Mouse (Mus musculus) liver, embryonic 12.5 days (tissue): Measurements from ENCODE around the gene Ccdc110. TPM values are rescaled to one million over a fixed set of nuclear protein-coding genes. Genes with fewer than 3 reads are reported as not detected.
A peak's percentile ranks its signal among the peaks of the same experiment; 100 is the strongest.

Experiments
- ATAC-seq: fragments of 200-750 bp; cut with Nextera tagmentation; 2 replicates; pipeline ENCODE4 v1.8.0; 2017; ENCODE audit warnings: moderate number of reproducible peaks, mild to moderate bottlenecking, moderate library complexity
- H3K27ac ChIP-seq: fragments of 300-500 bp; sonication (generic); 2 replicates; pipeline ENCODE4 v1.5.1; 2016; ENCODE audit warnings: mild to moderate bottlenecking
- H3K27me3 ChIP-seq: fragments of 300-500 bp; sonication (generic); replicated peaks from 2 replicates; pipeline ENCODE4 v1.6.1; 2016; ENCODE audit warnings: mild to moderate bottlenecking, moderate library complexity
- H3K36me3 ChIP-seq: fragments of 300-500 bp; sonication (generic); 2 replicates; pipeline ENCODE4 v1.6.1; 2016; ENCODE audit warnings: mild to moderate bottlenecking, moderate library complexity
- H3K4me1 ChIP-seq: fragments of 300-500 bp; sonication (generic); 2 replicates; pipeline ENCODE4 v1.6.1; 2016
- H3K4me2 ChIP-seq: fragments of 300-500 bp; sonication (generic); 2 replicates; pipeline ENCODE4 v1.6.1; 2016; ENCODE audit warnings: mild to moderate bottlenecking, moderate library complexity
- H3K4me3 ChIP-seq: fragments of 300-500 bp; sonication (generic); 2 replicates; pipeline ENCODE4 v1.5.1; 2016; ENCODE audit warnings: mild to moderate bottlenecking, moderate library complexity
- H3K9ac ChIP-seq: fragments of 300-500 bp; sonication (generic); 2 replicates; pipeline ENCODE4 v1.6.1; 2016; ENCODE audit warnings: mild to moderate bottlenecking, moderate library complexity
- H3K9me3 ChIP-seq: fragments of 300-500 bp; sonication (generic); replicated peaks from 2 replicates; pipeline ENCODE4 v1.6.1; 2016; ENCODE audit warnings: mild to moderate bottlenecking, moderate library complexity
- WGBS: fragments of 180-500 bp; shearing (Covaris S2); methylation state at CpG from one replicate; pipeline ENCODE4 v1.1.7; 2016; ENCODE audit not compliant: insufficient replicate concordance; 5-methylcytosine and 5-hydroxymethylcytosine counted together
- polyA plus RNA-seq: library from polyadenylated mRNA; unstranded; fragments of >200 nt; fragmentation: Nextera tagmentation; extraction: Ambion mirVana; gene quantifications from 2 replicates; pipeline ENCODE4 v1.2.1, GENCODE M21; 2016

Gene Ccdc110
- polyA plus RNA-seq, 1 experiment from 2014 or later: not detected

GRCm38 (mm10) chr8:45917040-45917679, 17.3 kb upstream of the Ccdc110 start:
- Histone ChIP-seq H3K36me3 (no peaks in the 10 kb centered on the region), H3K27me3 (no peaks in the 10 kb centered on the region), H3K4me1 (no peaks in the 10 kb centered on the region), H3K27ac (no peak overlapping the region), H3K9ac (no peak overlapping the region), H3K4me3 (no peak overlapping the region), H3K4me2 (no peak overlapping the region), H3K9me3 (no peaks in the 10 kb centered on the region)
- 75% methylated on average over 20 of the region's 20 CpGs for WGBS
- no peak for ATAC-seq

GRCm38 (mm10) chr8:45918891-45919290, 15.5 kb upstream of the Ccdc110 start:
- Histone ChIP-seq H3K27me3 (no peaks in the 10 kb centered on the region), H3K36me3 (no peaks in the 10 kb centered on the region), H3K4me3 (no peak overlapping the region), H3K9me3 (no peaks in the 10 kb centered on the region), H3K27ac (no peak overlapping the region), H3K4me1 (no peaks in the 10 kb centered on the region), H3K4me2 (no peak overlapping the region), H3K9ac (no peak overlapping the region)
- 68% methylated on average over 15 of the region's 15 CpGs for WGBS
- no peak for ATAC-seq

GRCm38 (mm10) chr8:45920392-45920791, 14.0 kb upstream of the Ccdc110 start:
- no peaks in the 10 kb centered on the region for H3K9me3 ChIP-seq
- H3K4me1 ChIP-seq: no peaks in the 10 kb centered on the region
- H3K36me3 ChIP-seq: no peaks in the 10 kb centered on the region
- no peak overlapping the region for H3K4me2 ChIP-seq
- H3K27me3 ChIP-seq: no peaks in the 10 kb centered on the region
- H3K4me3 ChIP-seq: no peak overlapping the region
- 76% methylated on average over 7 of the region's 7 CpGs for WGBS
- no peak for ATAC-seq
- no peak overlapping the region for H3K27ac ChIP-seq
- no peak overlapping the region for H3K9ac ChIP-seq

- Histone ChIP-seq H3K27me3 (no peaks in the 10 kb centered on the region), H3K27ac (no peak overlapping the region)
- WGBS: 80% methylated on average over 7 of the region's 7 CpGs
These were observed 12.3 kb upstream of the Ccdc110 start for GRCm38 (mm10) chr8:45922116-45922515.

GRCm38 (mm10) chr8:45936986-45937385, 2.6 kb downstream of the Ccdc110 start:
- Histone ChIP-seq H3K27ac (no peak overlapping the region), H3K36me3 (no peaks in the 10 kb centered on the region), H3K9ac (no peak overlapping the region), H3K9me3 (no peaks in the 10 kb centered on the region), H3K4me1 (no peaks in the 10 kb centered on the region), H3K4me2 (no peak overlapping the region), H3K27me3 (0 out of 2 replicates have a peak, but pooled peaks cover 4% of the 10 kb centered on the region), H3K4me3 (no peak overlapping the region)
- WGBS: 66% methylated on average over 9 of the region's 9 CpGs
- ATAC-seq: no peak

More at GRCm38 (mm10) chr8:45922116-45922515, 12.3 kb upstream of the Ccdc110 start:
- Histone ChIP-seq H3K9me3 (no peaks in the 10 kb centered on the region), H3K36me3 (no peaks in the 10 kb centered on the region), H3K4me2 (no peak overlapping the region), H3K4me1 (no peaks in the 10 kb centered on the region), H3K4me3 (no peak overlapping the region), H3K9ac (no peak overlapping the region)
- ATAC-seq: no peak

GRCm38 (mm10) chr8:45946283-45946682, 11.9 kb downstream of the Ccdc110 start:
- Histone ChIP-seq H3K4me3 (no peak overlapping the region), H3K9me3 (no peaks in the 10 kb centered on the region), H3K9ac (no peak overlapping the region), H3K27me3 (no peaks in the 10 kb centered on the region), H3K27ac (no peak overlapping the region), H3K4me1 (no peaks in the 10 kb centered on the region), H3K36me3 (no peaks in the 10 kb centered on the region), H3K4me2 (no peak overlapping the region)
- 73% methylated on average over 4 of the region's 4 CpGs for WGBS
- ATAC-seq: no peak

GRCm38 (mm10) chr8:45950622-45951021, 16.2 kb downstream of the Ccdc110 start:
- no peaks in the 10 kb centered on the region for H3K4me1 ChIP-seq
- no peak overlapping the region for H3K4me2 ChIP-seq
- 46% methylated on average over 2 of the region's 2 CpGs for WGBS
- ATAC-seq: no peak
- H3K27me3 ChIP-seq: no peaks in the 10 kb centered on the region
- H3K36me3 ChIP-seq: no peaks in the 10 kb centered on the region
- H3K27ac ChIP-seq: no peak overlapping the region
- H3K4me3 ChIP-seq: no peak overlapping the region
- no peak overlapping the region for H3K9ac ChIP-seq
- H3K9me3 ChIP-seq: no peaks in the 10 kb centered on the region

- Histone ChIP-seq H3K4me2 (no peak overlapping the region), H3K4me1 (peaks cover 10% of the 10 kb centered on the region), H3K9me3 (peaks cover 5% of the 10 kb centered on the region; the same call in 1 of the 2 replicates), H3K36me3 (peaks cover 6% of the 10 kb centered on the region), H3K9ac (no peak overlapping the region), H3K4me3 (no peak overlapping the region), H3K27me3 (no peaks in the 10 kb centered on the region), H3K27ac (no peak overlapping the region)
- 87% methylated on average over 12 of the region's 12 CpGs for WGBS
- no peak for ATAC-seq
These were observed 36.5 kb downstream of the Ccdc110 start for GRCm38 (mm10) chr8:45970894-45971293.

- Histone ChIP-seq H3K4me3 (no peak overlapping the region), H3K9me3 (peaks cover 5% of the 10 kb centered on the region; the same call in 1 of the 2 replicates), H3K36me3 (peaks cover 24% of the 10 kb centered on the region), H3K27ac (0 out of 2 replicates have a peak overlapping the region, but pooled peaks have one; percentile 61), H3K4me1 (peaks cover 17% of the 10 kb centered on the region), H3K9ac (peak overlapping the region; percentile 70; the same call in 1 of the 2 replicates), H3K4me2 (peak overlapping the region; percentile 74), H3K27me3 (no peaks in the 10 kb centered on the region)
- 67% methylated on average over 8 of the region's 8 CpGs for WGBS
- ATAC-seq: no peak
These were observed 39.6 kb downstream of the Ccdc110 start for GRCm38 (mm10) chr8:45973988-45974505.

GRCm38 (mm10) chr8:45975126-45975836, 40.9 kb downstream of the Ccdc110 start, which contains the start of the genes 1700029J07Rik and Ufsp2:
TSS of gene 1700029J07Rik (minus strand) at chr8:45975252.
TSS of gene Ufsp2 (plus strand) at chr8:45975528.
- Histone ChIP-seq H3K36me3 (peaks cover 34% of the 10 kb centered on the region), H3K27me3 (no peaks in the 10 kb centered on the region), H3K27ac (peak within 1 kb of the TSS; percentile 66), H3K9ac (peak within 1 kb of the TSS; percentile 70), H3K4me2 (peak within 1 kb of the TSS; percentile 74), H3K4me3 (peak within 1 kb of the TSS; percentile 70), H3K4me1 (peaks cover 17% of the 10 kb centered on the region), H3K9me3 (peaks cover 5% of the 10 kb centered on the region; the same call in 1 of the 2 replicates)
- WGBS: under 1% methylated on average over 57 of the region's 57 CpGs
- peak; percentile 96 for ATAC-seq

GRCm38 (mm10) chr8:45975837-45976468, 41.5 kb downstream of the Ccdc110 start:
- peak overlapping the region; percentile 74 for H3K4me2 ChIP-seq
- peaks cover 17% of the 10 kb centered on the region for H3K4me1 ChIP-seq
- no peaks in the 10 kb centered on the region for H3K27me3 ChIP-seq
- H3K4me3 ChIP-seq: peak overlapping the region; percentile 70
- peaks cover 35% of the 10 kb centered on the region for H3K36me3 ChIP-seq
- peaks cover under 1% of the 10 kb centered on the region; the same call in 1 of the 2 replicates for H3K9me3 ChIP-seq
- WGBS: 36% methylated on average over 11 of the region's 11 CpGs
- peak overlapping the region; percentile 69 for H3K9ac ChIP-seq
- ATAC-seq: peak; percentile 42
- H3K27ac ChIP-seq: peak overlapping the region; percentile 66; the same call in 1 of the 2 replicates
